Mouse (Mus musculus) heart, adult 2 months (tissue): ENCODE data around the gene Stard13.

Experiments
- CTCF ChIP-seq: fragments of 200-600 bp; IDR thresholded peaks from 2 replicates; pipeline ENCODE4 v1.8.1; 2022; ENCODE audit warnings: antibody characterized with exemption, mild to moderate bottlenecking, moderate library complexity
- EP300 ChIP-seq: fragments of 200-500 bp; IDR thresholded peaks from 2 replicates; pipeline ENCODE4 v1.6.1; 2011; ENCODE audit warnings: low read depth, low read length, control low read depth; ENCODE audit not compliant: insufficient read depth
- POLR2A ChIP-seq: fragments of 200-500 bp; IDR thresholded peaks from 2 replicates; pipeline ENCODE4 v1.6.1; 2011; ENCODE audit warnings: mild to moderate bottlenecking, low read depth, low read length, control low read depth; ENCODE audit not compliant: insufficient read depth

- no peak for TF ChIP-seq CTCF
- no peak for TF ChIP-seq POLR2A
- TF ChIP-seq EP300, result no peak
Measured at GRCm38 (mm10) chr5:151059352-151059751, 174.3 kb downstream of the Stard13 start.
